In genomic region chr17:87472879-87473278, GRCm38 (mm10) we compare ENCODE assay signal across 12 mouse cellular contexts. TPM values are rescaled to one million over a fixed set of nuclear protein-coding genes. Genes with fewer than 3 reads are reported as not detected.
DNase-seq lines count a peak whose midpoint lies in the region; ATAC-seq and TF ChIP-seq lines count a peak whose summit lies in the region.
"Had no signal": no experiment of that assay in that cellular context is flagged by ENCODE, and none has a peak within 500 bp of the region (broad histone marks: within the 10 kb centered on the region; RNA-seq: fewer than 3 reads in every experiment).

No protein-coding gene starts in this region.

- no peaks in the 10 kb centered on the region; the same call in 1 of the 2 replicates for H3K27me3 ChIP-seq in embryonic facial prominence, embryonic 13.5 days
- peaks cover 45% of the 10 kb centered on the region for H3K27me3 ChIP-seq in embryonic facial prominence, embryonic 10.5 days (replicated peaks; ENCODE audit: low read depth, poor library complexity, severe bottlenecking)
- no peaks in the 10 kb centered on the region for H3K27me3 ChIP-seq in kidney, postnatal 0 days (ENCODE audit: insufficient read depth, low read length)
- H3K27me3 ChIP-seq in hindbrain, postnatal 0 days (ENCODE audit: insufficient read depth, low read length): no peaks in the 10 kb centered on the region
- H3K27me3 ChIP-seq in midbrain, embryonic 15.5 days (replicated peaks): no peaks in the 10 kb centered on the region

- 0 out of 2 replicates have a peak overlapping the region, but pooled peaks have one; percentile 64 for H3K9ac ChIP-seq in embryonic facial prominence, embryonic 13.5 days
- H3K9ac ChIP-seq in kidney, postnatal 0 days (ENCODE audit: low read depth, low read length): no peak overlapping the region
- H3K9ac ChIP-seq in hindbrain, postnatal 0 days (replicated peaks; ENCODE audit: low read length): no peak overlapping the region
- H3K9ac ChIP-seq in midbrain, embryonic 15.5 days: no peak overlapping the region

- DNase-seq in embryonic facial prominence, embryonic 10.5 days (ENCODE audit: low spot score): no peak
- no peak for DNase-seq in kidney, postnatal 0 days (ENCODE audit: low spot score)
- DNase-seq in kidney, postnatal 14 days: no peak
- no peak for DNase-seq in hindbrain, postnatal 0 days (ENCODE audit: low spot score)
- no peak for DNase-seq in frontal cortex, postnatal 36 days (ENCODE audit: low spot score in 2 of 2)
- no peak for DNase-seq in frontal cortex, postnatal 14 days (ENCODE audit: low spot score in 2 of 2)

- peak overlapping the region; percentile 82 for H3K4me2 ChIP-seq in embryonic facial prominence, embryonic 13.5 days
- peak overlapping the region; percentile 62; the same call in 1 of the 2 replicates for H3K4me2 ChIP-seq in kidney, postnatal 0 days (ENCODE audit: low read length)
- H3K4me2 ChIP-seq in hindbrain, postnatal 0 days (ENCODE audit: low read depth, low read length): no peak overlapping the region
- H3K4me2 ChIP-seq in midbrain, embryonic 15.5 days: peak overlapping the region; percentile 45; the same call in 1 of the 2 replicates

- TF ChIP-seq CTCF in kidney, postnatal 0 days (IDR thresholded peaks at IDR 0.05; ENCODE audit: low read depth): no peak
- TF ChIP-seq CTCF in hindbrain, postnatal 0 days (IDR thresholded peaks at IDR 0.05; ENCODE audit: low read depth): no peak

- no peaks in the 10 kb centered on the region for H3K9me3 ChIP-seq in embryonic facial prominence, embryonic 13.5 days
- no peaks in the 10 kb centered on the region for H3K9me3 ChIP-seq in embryonic facial prominence, embryonic 10.5 days
- no peaks in the 10 kb centered on the region for H3K9me3 ChIP-seq in kidney, postnatal 0 days (replicated peaks; ENCODE audit: low read length)
- no peaks in the 10 kb centered on the region for H3K9me3 ChIP-seq in hindbrain, postnatal 0 days (ENCODE audit: low read length)
- H3K9me3 ChIP-seq in midbrain, embryonic 15.5 days: no peaks in the 10 kb centered on the region

- H3K4me3 ChIP-seq in embryonic facial prominence, embryonic 13.5 days: no peak overlapping the region
- H3K4me3 ChIP-seq in embryonic facial prominence, embryonic 10.5 days: no peak overlapping the region
- no peak overlapping the region for H3K4me3 ChIP-seq in kidney, postnatal 0 days (replicated peaks; ENCODE audit: low read depth, low read length)
- no peak overlapping the region for H3K4me3 ChIP-seq in hindbrain, postnatal 0 days (ENCODE audit: low read length)
- no peak overlapping the region for H3K4me3 ChIP-seq in midbrain, embryonic 15.5 days
- H3K4me3 ChIP-seq: megakaryocyte, embryonic 14.5 days had no signal

- H3K27ac ChIP-seq in embryonic facial prominence, embryonic 13.5 days: peak overlapping the region; percentile 44; the same call in 1 of the 2 replicates
- no peak overlapping the region for H3K27ac ChIP-seq in embryonic facial prominence, embryonic 10.5 days (replicated peaks)
- H3K27ac ChIP-seq in kidney, postnatal 0 days: peak overlapping the region; percentile 48; the same call in 1 of the 2 replicates
- H3K27ac ChIP-seq in hindbrain, postnatal 0 days: peak overlapping the region; percentile 76; the same call in 1 of the 2 replicates
- peak overlapping the region; percentile 51; the same call in 1 of the 2 replicates for H3K27ac ChIP-seq in midbrain, embryonic 15.5 days

- no peaks in the 10 kb centered on the region for H3K36me3 ChIP-seq in embryonic facial prominence, embryonic 13.5 days
- H3K36me3 ChIP-seq in embryonic facial prominence, embryonic 10.5 days (replicated peaks): no peaks in the 10 kb centered on the region
- H3K36me3 ChIP-seq in kidney, postnatal 0 days (ENCODE audit: insufficient read depth, low read length): no peaks in the 10 kb centered on the region
- H3K36me3 ChIP-seq in hindbrain, postnatal 0 days (ENCODE audit: insufficient read depth, low read length): no peaks in the 10 kb centered on the region
- no peaks in the 10 kb centered on the region for H3K36me3 ChIP-seq in midbrain, embryonic 15.5 days (replicated peaks)

- peaks cover 32% of the 10 kb centered on the region for H3K4me1 ChIP-seq in embryonic facial prominence, embryonic 13.5 days
- peaks cover 28% of the 10 kb centered on the region for H3K4me1 ChIP-seq in embryonic facial prominence, embryonic 10.5 days
- peaks cover 21% of the 10 kb centered on the region for H3K4me1 ChIP-seq in kidney, postnatal 0 days (replicated peaks; ENCODE audit: insufficient read depth, low read length)
- H3K4me1 ChIP-seq in hindbrain, postnatal 0 days (ENCODE audit: insufficient read depth, low read length): peaks cover 16% of the 10 kb centered on the region
- peaks cover 14% of the 10 kb centered on the region for H3K4me1 ChIP-seq in midbrain, embryonic 15.5 days

- ATAC-seq in embryonic facial prominence, embryonic 13.5 days (ENCODE audit: insufficient number of reproducible peaks, insufficient read depth, low FRiP score, low TSS enrichment, low read depth): no peak
- no peak for ATAC-seq in kidney, postnatal 0 days (replicated peaks; ENCODE audit: low FRiP score, low read depth)
- no peak for ATAC-seq in hindbrain, postnatal 0 days
- no peak for ATAC-seq in midbrain, embryonic 15.5 days (replicated peaks)
- ATAC-seq: activated CD4-positive, CD25-positive, alpha-beta regulatory T cell, adult 4 months had no signal

- WGBS in embryonic facial prominence, embryonic 13.5 days: 48% methylated on average over 10 of the region's 10 CpGs
- 54% methylated on average over 10 of the region's 10 CpGs for WGBS in embryonic facial prominence, embryonic 10.5 days
- 41% methylated on average over 10 of the region's 10 CpGs for WGBS in kidney, postnatal 0 days
- WGBS in hindbrain, postnatal 0 days: 59% methylated on average over 10 of the region's 10 CpGs
- WGBS in midbrain, embryonic 15.5 days: 65% methylated on average over 10 of the region's 10 CpGs

RNA-seq across cellular contexts. Expression of gene Calm2, which starts 26.1 kb away (rescaled TPM):
- 864 and 866 TPM in 2 replicates for polyA plus RNA-seq in embryonic facial prominence, embryonic 13.5 days (2015; fragmentation: Nextera tagmentation; extraction: Ambion mirVana)
- 1,075 and 1,119 TPM in 2 replicates for polyA plus RNA-seq in embryonic facial prominence, embryonic 10.5 days (2016; fragmentation: Nextera tagmentation; extraction: Ambion mirVana)
- 1,007 and 1,080 TPM in 2 replicates for polyA plus RNA-seq in kidney, postnatal 0 days (2015; fragmentation: Nextera tagmentation; extraction: Ambion mirVana)
- total RNA-seq in hindbrain, postnatal 0 days (2014; rRNA removed): 841 and 932 TPM in 2 replicates
- polyA plus RNA-seq in hindbrain, postnatal 0 days (2015; fragmentation: Nextera tagmentation; extraction: Ambion mirVana): 3,128 and 3,189 TPM in 2 replicates
- polyA plus RNA-seq in midbrain, embryonic 15.5 days (2015; fragmentation: Nextera tagmentation; extraction: Ambion mirVana): 1,861 and 1,975 TPM in 2 replicates

RNA-seq across cellular contexts. Expression of gene Stpg4, which starts 45.3 kb away (rescaled TPM):
- not detected in 2 replicates for polyA plus RNA-seq in embryonic facial prominence, embryonic 13.5 days (2015; fragmentation: Nextera tagmentation; extraction: Ambion mirVana)
- polyA plus RNA-seq in embryonic facial prominence, embryonic 10.5 days (2016; fragmentation: Nextera tagmentation; extraction: Ambion mirVana): not detected in 2 replicates
- polyA plus RNA-seq in kidney, postnatal 0 days (2015; fragmentation: Nextera tagmentation; extraction: Ambion mirVana): not detected in 2 replicates
- total RNA-seq in hindbrain, postnatal 0 days (2014; rRNA removed): 0.31 TPM in 1 of 2 replicates, not detected in the other
- polyA plus RNA-seq in hindbrain, postnatal 0 days (2015; fragmentation: Nextera tagmentation; extraction: Ambion mirVana): not detected in 2 replicates
- polyA plus RNA-seq in midbrain, embryonic 15.5 days (2015; fragmentation: Nextera tagmentation; extraction: Ambion mirVana): 0.42 and 0.54 TPM in 2 replicates
- total RNA-seq: layer of hippocampus, adult 8-10 months had no signal
- polyA plus RNA-seq: activated CD4-positive, CD25-positive, alpha-beta regulatory T cell, adult 4 months; frontal cortex, adult 2 months had no signal
